Mouse (Mus musculus) ES-Bruce4 (cell line): Measurements from ENCODE around the gene Ppp1r27. TPM values are rescaled to one million over a fixed set of nuclear protein-coding genes. Genes with fewer than 3 reads are reported as not detected.

Source experiments
- H3K27ac ChIP-seq: 2 replicates; pipeline ENCODE4 v1.5.1; 2012; ENCODE audit warnings: low read length, inconsistent platforms; ENCODE audit not compliant: insufficient read depth
- H3K27me3 ChIP-seq: 2 replicates; pipeline ENCODE4 v1.6.1; 2012; ENCODE audit warnings: mild to moderate bottlenecking, low read length, inconsistent platforms; ENCODE audit not compliant: control insufficient read depth, poor library complexity, insufficient read depth, severe bottlenecking
- H3K36me3 ChIP-seq: 2 replicates; pipeline ENCODE4 v1.6.1; 2012; ENCODE audit warnings: inconsistent platforms, mild to moderate bottlenecking, low read length, moderate library complexity; ENCODE audit not compliant: control insufficient read depth, poor library complexity, insufficient read depth, severe bottlenecking
- H3K4me1 ChIP-seq: one replicate; pipeline ENCODE4 v1.8.1; 2011; ENCODE audit warnings: low read length; ENCODE audit not compliant: control insufficient read depth, insufficient read depth
- H3K4me3 ChIP-seq: 2 replicates; pipeline ENCODE4 v1.5.1; 2011; ENCODE audit warnings: low read depth, mild to moderate bottlenecking, low read length
- H3K9ac ChIP-seq: 2 replicates; pipeline ENCODE4 v1.6.1; 2012; ENCODE audit warnings: low read depth, mild to moderate bottlenecking, inconsistent platforms; ENCODE audit not compliant: poor library complexity, severe bottlenecking
- H3K9me3 ChIP-seq: replicated peaks from 2 replicates; pipeline ENCODE4 v1.6.1; 2012; ENCODE audit warnings: mild to moderate bottlenecking, low read length, inconsistent platforms; ENCODE audit not compliant: control insufficient read depth, poor library complexity, insufficient read depth, severe bottlenecking
- CTCF ChIP-seq: IDR thresholded peaks from one replicate; pipeline ENCODE4 v1.8.1; 2011; ENCODE audit warnings: low read depth, low read length
- EP300 ChIP-seq: IDR thresholded peaks from 2 replicates; pipeline ENCODE4 v1.6.1; 2011; ENCODE audit warnings: low read depth, low read length; ENCODE audit not compliant: insufficient read depth
- POLR2A ChIP-seq: IDR thresholded peaks from one replicate; pipeline ENCODE4 v1.8.1; 2011; ENCODE audit warnings: low read length; ENCODE audit not compliant: insufficient read depth
- polyA plus RNA-seq: library from polyadenylated mRNA; stranded (reverse); fragments of >200 nt; gene quantifications from 2 replicates; pipeline ENCODE4 v1.2.4, GENCODE M21; 2011; ENCODE audit warnings: low read depth; ENCODE audit not compliant: missing spikeins, insufficient read depth, insufficient read length

Ppp1r27 gene
- polyA plus RNA-seq, 1 experiment, result not detected

GRCm38 (mm10) chr11:120576365-120576981 lies 25.5 kb upstream of the Ppp1r27 start:
- Histone ChIP-seq H3K27ac (no peak overlapping the region), H3K36me3 (peaks cover 22% of the 10 kb centered on the region), H3K27me3 (no peaks in the 10 kb centered on the region), H3K4me1 (peaks cover 4% of the 10 kb centered on the region), H3K4me3 (no peak overlapping the region), H3K9me3 (no peaks in the 10 kb centered on the region), H3K9ac (no peak overlapping the region)
- TF ChIP-seq CTCF (no peak), POLR2A (no peak), EP300 (no peak)

- H3K9ac ChIP-seq, result no peak overlapping the region
- H3K4me3 ChIP-seq, result no peak overlapping the region
- no peak for TF ChIP-seq EP300
- TF ChIP-seq POLR2A, result no peak
- no peak for TF ChIP-seq CTCF
- peaks cover 4% of the 10 kb centered on the region for H3K4me1 ChIP-seq
- no peaks in the 10 kb centered on the region for H3K27me3 ChIP-seq
- H3K36me3 ChIP-seq, result peaks cover 28% of the 10 kb centered on the region
- H3K9me3 ChIP-seq, result no peaks in the 10 kb centered on the region
- no peak overlapping the region for H3K27ac ChIP-seq
Measured at GRCm38 (mm10) chr11:120575940-120576339, 25.0 kb upstream of the Ppp1r27 start.

DNA sequence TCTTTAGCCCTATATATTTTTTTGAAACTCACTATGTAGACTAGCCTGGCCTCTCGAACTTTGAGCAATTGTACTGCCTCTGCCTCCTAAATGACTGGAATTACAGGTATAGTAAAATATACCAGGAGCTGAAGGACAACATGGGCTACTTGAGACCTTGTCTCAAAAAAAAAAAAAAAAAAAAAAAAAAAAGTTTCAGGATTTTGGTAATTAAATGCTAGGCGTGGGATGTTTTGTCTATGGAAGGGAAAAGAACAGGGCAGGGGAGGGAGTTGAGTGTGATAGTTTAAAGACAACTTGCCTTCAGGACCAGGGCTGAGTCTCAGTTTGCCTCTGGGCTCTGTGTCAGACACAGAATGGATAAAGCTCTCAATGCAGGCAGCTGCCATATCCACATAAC lies 24.1 kb upstream of the Ppp1r27 start:
- no peak for TF ChIP-seq POLR2A
- no peak for TF ChIP-seq EP300
- TF ChIP-seq CTCF, result no peak
- Histone ChIP-seq H3K4me3 (no peak overlapping the region), H3K27me3 (no peaks in the 10 kb centered on the region), H3K4me1 (peaks cover 4% of the 10 kb centered on the region), H3K9me3 (no peaks in the 10 kb centered on the region), H3K27ac (no peak overlapping the region), H3K36me3 (peaks cover 36% of the 10 kb centered on the region), H3K9ac (no peak overlapping the region)

DNA sequence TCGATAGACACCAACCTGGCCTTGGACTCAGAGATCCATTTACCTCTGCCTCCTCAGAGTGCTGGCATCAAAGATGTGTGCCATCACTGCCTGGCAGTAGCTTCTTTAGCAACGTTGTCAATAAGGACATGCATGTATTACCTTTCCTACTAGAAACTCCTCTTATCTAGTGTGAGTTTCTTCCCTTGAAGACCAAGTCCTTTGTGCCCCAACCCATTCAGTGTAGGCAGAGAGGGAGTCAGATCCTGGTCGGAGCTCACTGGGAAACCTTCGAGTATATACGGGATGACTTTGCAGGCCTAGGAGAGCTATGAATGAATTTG lies 23.3 kb upstream of the Ppp1r27 start:
- no peak overlapping the region for H3K27ac ChIP-seq

DNA sequence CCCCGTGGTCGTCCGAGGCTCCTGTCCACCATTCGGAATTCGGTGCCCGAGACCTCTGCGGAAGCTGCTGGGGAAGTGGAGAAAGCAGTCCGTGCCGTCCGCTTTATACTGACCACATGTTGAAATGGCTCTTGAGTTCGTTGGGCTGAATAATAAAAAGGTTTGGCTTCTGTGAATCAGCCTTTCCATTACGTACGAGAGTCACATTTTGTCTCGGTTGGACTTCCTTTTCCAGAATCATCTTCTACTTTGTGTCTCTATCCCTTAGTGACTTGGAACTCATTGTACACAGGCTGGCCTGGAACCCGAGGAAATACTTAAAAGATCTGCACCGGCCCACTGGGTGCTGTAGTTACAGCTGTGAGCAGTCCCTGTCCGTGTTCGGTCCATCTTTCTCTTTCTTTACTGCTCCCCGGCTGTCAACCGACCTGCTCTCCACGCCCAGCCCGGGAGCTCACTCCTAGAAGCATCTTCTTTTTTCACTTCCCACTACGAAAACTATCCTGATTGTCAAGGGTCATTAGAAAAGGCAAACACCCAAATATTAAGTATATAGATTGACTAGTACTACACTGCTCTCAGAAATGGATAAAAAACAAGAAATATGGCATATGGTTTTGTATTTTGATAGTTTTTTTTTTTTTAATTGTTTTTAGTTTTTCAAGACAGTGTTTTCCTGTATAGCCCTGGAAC lies 22.8 kb upstream of the Ppp1r27 start:
- no peak for TF ChIP-seq EP300
- TF ChIP-seq CTCF, result no peak
- no peak for TF ChIP-seq POLR2A
- peaks cover 29% of the 10 kb centered on the region for H3K36me3 ChIP-seq
- H3K4me1 ChIP-seq, result no peaks in the 10 kb centered on the region
- H3K27me3 ChIP-seq, result no peaks in the 10 kb centered on the region
- H3K9ac ChIP-seq, result peak overlapping the region; percentile 79
- H3K9me3 ChIP-seq, result no peaks in the 10 kb centered on the region
- peak overlapping the region; percentile 86 for H3K4me3 ChIP-seq
- H3K27ac ChIP-seq, result no peak overlapping the region

More for the DNA sequence above, 23.3 kb upstream of the Ppp1r27 start:
- Histone ChIP-seq H3K4me3 (peak overlapping the region; percentile 65), H3K27me3 (no peaks in the 10 kb centered on the region), H3K9me3 (no peaks in the 10 kb centered on the region), H3K9ac (peak overlapping the region; percentile 79), H3K4me1 (peaks cover 2% of the 10 kb centered on the region), H3K36me3 (peaks cover 33% of the 10 kb centered on the region)
- TF ChIP-seq CTCF (no peak), POLR2A (no peak), EP300 (no peak)
